Mouse (Mus musculus): Measurements from ENCODE around the gene Zfp605.

GRCm38 (mm10) chr5:110143007-110143406 lies 33.1 kb downstream of the Zfp605 start:
- TF ChIP-seq EP300 (IDR thresholded peaks at IDR 0.05; ENCODE audit: low read depth) (no peak), CTCF (IDR thresholded peaks at IDR 0.05; ENCODE audit: low read depth) (peak; percentile 58)

Measured in liver, postnatal 0 days (tissue).